Mouse (Mus musculus) megakaryocyte, adult 5-6 weeks (primary cell): ENCODE results near the gene Fbxl3. TPM values are rescaled to one million over a fixed set of nuclear protein-coding genes. Genes with fewer than 3 reads are reported as not detected.

Experiments used
- ATAC-seq: 2 replicates; pipeline ENCODE4 v1.8.0; 2016; ENCODE audit warnings: mild to moderate bottlenecking, inconsistent platforms; ENCODE audit not compliant: poor library complexity, severe bottlenecking
- total RNA-seq, 2 experiments: library from RNA; stranded (forward) in 1 of 2; stranded (reverse) in 1 of 2; fragments of 153-499, 151-499 nt in 1 of 2; fragments of 221-1000, 200-1000 nt in 1 of 2; gene quantifications; 2 replicates each; pipeline versions ENCODE4 v1.2.3 to v1.2.4; 2015 to 2017

Fbxl3 gene
- total RNA-seq, 2 experiments from 2014 or later: 51.3 to 72.7 TPM

GRCm38 (mm10) chr14:103086671-103087324 is 12.6 kb downstream of the Fbxl3 start:
- peak; percentile 89 for ATAC-seq

- ATAC-seq: no peak
Measured at GRCm38 (mm10) chr14:103085840-103086533, 13.4 kb downstream of the Fbxl3 start.

- no peak for ATAC-seq
Measured at GRCm38 (mm10) chr14:103079209-103079977, 20.0 kb downstream of the Fbxl3 start.

GRCm38 (mm10) chr14:103078006-103078912 is 21.1 kb downstream of the Fbxl3 start:
- peak; percentile 56 for ATAC-seq

- ATAC-seq: peak; percentile 16; the same call in 1 of the 2 replicates
Measured at GRCm38 (mm10) chr14:103077272-103078005, 21.9 kb downstream of the Fbxl3 start.

GRCm38 (mm10) chr14:103075166-103075565 is 24.2 kb downstream of the Fbxl3 start:
- ATAC-seq: no peak

GRCm38 (mm10) chr14:103073825-103074224 is 25.5 kb downstream of the Fbxl3 start:
- no peak for ATAC-seq

GRCm38 (mm10) chr14:103072731-103073130 is 26.6 kb downstream of the Fbxl3 start:
- no peak for ATAC-seq

GRCm38 (mm10) chr14:103071471-103071870 is 27.9 kb downstream of the Fbxl3 start:
- no peak for ATAC-seq

GRCm38 (mm10) chr14:103070790-103071189 is 28.6 kb downstream of the Fbxl3 start:
- ATAC-seq: peak; percentile 48

- peak; percentile 74 for ATAC-seq
Measured at GRCm38 (mm10) chr14:103069864-103070611, 29.3 kb downstream of the Fbxl3 start, which contains the start of gene Cln5. Gene Cln5 (plus strand): TSS chr14:103070216.

GRCm38 (mm10) chr14:103069465-103069863 is 29.9 kb downstream of the Fbxl3 start:
- ATAC-seq: peak; percentile 1

GRCm38 (mm10) chr14:103065294-103066167 is 33.8 kb downstream of the Fbxl3 start:
- peak; percentile 47 for ATAC-seq

- ATAC-seq: peak; percentile 50
Measured at GRCm38 (mm10) chr14:103059495-103059894, 39.9 kb downstream of the Fbxl3 start.

- peak; percentile 93 for ATAC-seq
Measured at GRCm38 (mm10) chr14:103058998-103059397, 40.4 kb downstream of the Fbxl3 start.

- ATAC-seq: no peak
Measured at GRCm38 (mm10) chr14:103056601-103057000, 42.8 kb downstream of the Fbxl3 start.

GRCm38 (mm10) chr14:103054731-103055130 is 44.6 kb downstream of the Fbxl3 start:
- no peak for ATAC-seq

GRCm38 (mm10) chr14:103051159-103051769 is 48.1 kb downstream of the Fbxl3 start:
- peak; percentile 81 for ATAC-seq
